19 mouse cellular contexts compared by ENCODE assay signal in the genomic region with DNA sequence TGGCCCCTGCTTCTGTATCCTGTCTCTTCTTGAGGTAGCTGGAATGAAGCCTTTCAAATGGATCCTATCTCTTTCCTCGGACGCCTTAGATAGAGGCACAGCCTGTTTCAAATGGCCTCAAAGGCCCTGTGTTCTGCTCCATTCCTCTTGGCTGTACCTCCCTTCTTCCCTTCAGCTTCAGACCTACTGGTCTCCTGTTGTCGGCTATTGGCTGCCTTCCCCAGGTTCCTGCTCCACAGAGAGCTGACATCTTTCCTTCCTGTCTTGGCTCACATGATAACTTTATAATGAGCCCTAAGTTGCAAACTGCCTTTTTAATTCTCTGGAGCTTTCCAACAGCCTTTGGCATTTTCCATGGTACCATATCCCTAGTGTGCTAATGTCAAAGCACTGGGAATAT. TPM values are rescaled to one million over a fixed set of nuclear protein-coding genes. Genes with fewer than 3 reads are reported as not detected.
"Had no signal": no experiment of that assay in that cellular context is flagged by ENCODE, and none has a peak within 500 bp of the region (broad histone marks: within the 10 kb centered on the region; RNA-seq: fewer than 3 reads in every experiment).

No protein-coding gene starts in this region.

- H3K4me3 ChIP-seq: kidney, embryonic 15.5 days; limb, embryonic 15.5 days; liver, embryonic 12.5 days; midbrain, embryonic 10.5 days; midbrain, embryonic 15.5 days had no signal

- H3K4me1 ChIP-seq: limb, embryonic 15.5 days; liver, embryonic 12.5 days; midbrain, embryonic 10.5 days; midbrain, embryonic 15.5 days had no signal

- H3K4me2 ChIP-seq: kidney, embryonic 15.5 days; limb, embryonic 15.5 days; liver, embryonic 12.5 days; lung, embryonic 14.5 days; midbrain, embryonic 15.5 days had no signal

- H3K27me3 ChIP-seq: kidney, embryonic 15.5 days; limb, embryonic 15.5 days; liver, embryonic 12.5 days; midbrain, embryonic 15.5 days had no signal

- H3K27ac ChIP-seq: kidney, embryonic 15.5 days; limb, embryonic 15.5 days; liver, embryonic 12.5 days; midbrain, embryonic 10.5 days; midbrain, embryonic 15.5 days had no signal

- ATAC-seq: liver, embryonic 12.5 days; midbrain, embryonic 15.5 days had no signal

- H3K9ac ChIP-seq: kidney, embryonic 15.5 days; limb, embryonic 15.5 days; liver, embryonic 12.5 days; lung, embryonic 14.5 days; midbrain, embryonic 15.5 days had no signal

- DNase-seq: kidney, postnatal 14 days; lung, embryonic 14.5 days; lung, postnatal 10 days; lung, postnatal 4 days; right cerebral cortex, postnatal 14 days; thymus, postnatal 36 days had no signal

- H3K9me3 ChIP-seq: kidney, embryonic 15.5 days; limb, embryonic 15.5 days; liver, embryonic 12.5 days; midbrain, embryonic 10.5 days; midbrain, embryonic 15.5 days had no signal

RNA-seq across cellular contexts. Expression of a gene that starts 14.1 kb away (rescaled TPM):
- total RNA-seq: layer of hippocampus, postnatal 25 days; left cerebral cortex, postnatal 25 days had no signal
- polyA plus RNA-seq: limb, embryonic 11.5 days; limb, embryonic 15.5 days; liver, embryonic 12.5 days; liver, embryonic 16.5 days; lung, embryonic 14.5 days; midbrain, embryonic 10.5 days; midbrain, embryonic 15.5 days; neural tube, embryonic 14.5 days; spleen, adult 2 months had no signal

RNA-seq across cellular contexts. Expression of a gene that starts 47.8 kb away (rescaled TPM):
- total RNA-seq: layer of hippocampus, postnatal 25 days; left cerebral cortex, adult 8-10 months; left cerebral cortex, postnatal 25 days; megakaryocyte, adult 5-6 weeks had no signal
- polyA plus RNA-seq: limb, embryonic 11.5 days; limb, embryonic 15.5 days; liver, embryonic 12.5 days; liver, embryonic 16.5 days; lung, embryonic 14.5 days; midbrain, embryonic 10.5 days; midbrain, embryonic 15.5 days; neural tube, embryonic 14.5 days; spleen, adult 2 months had no signal
